Mouse (Mus musculus): ENCODE data around the gene Btbd11. TPM values are rescaled to one million over a fixed set of nuclear protein-coding genes. Genes with fewer than 3 reads are reported as not detected.
"Not testable (repeated sequence)": the region's sequence is repeated elsewhere in the genome, so short reads cannot be mapped to it uniquely, and the experiment has no call there.

Btbd11 gene
- total and polyA plus RNA-seq, 3 experiments, result 5.7 to 14.6 (median 10.0) TPM

- DNase-seq, result no peak
These were observed 269.3 kb downstream of the Btbd11 start for GRCm38 (mm10) chr10:85655881-85656280.

- no peak for DNase-seq
These were observed 271.3 kb downstream of the Btbd11 start for GRCm38 (mm10) chr10:85657886-85658285.

GRCm38 (mm10) chr10:85673512-85673921 lies 286.9 kb downstream of the Btbd11 start:
- DNase-seq, result no peak

- DNase-seq, result peak; percentile 26
These were observed 292.0 kb downstream of the Btbd11 start for GRCm38 (mm10) chr10:85678635-85679034.

GRCm38 (mm10) chr10:85682446-85682845 lies 295.8 kb downstream of the Btbd11 start:
- DNase-seq, result no peak

GRCm38 (mm10) chr10:85694429-85694828 lies 307.8 kb downstream of the Btbd11 start:
- not testable (repeated sequence) for DNase-seq

GRCm38 (mm10) chr10:85699721-85700120 lies 313.1 kb downstream of the Btbd11 start:
- DNase-seq, result no peak

GRCm38 (mm10) chr10:85709790-85710189 lies 323.2 kb downstream of the Btbd11 start:
- DNase-seq, result not testable (repeated sequence)

Other genes with a start within 250 kb of the Btbd11 start
- gene Cry1, start 201.8 kb upstream of the Btbd11 start, total RNA-seq (2021), result 1 to 10 TPM; 7.7 to 9.1 TPM
- 3.9 and 5.8 TPM in 2 replicates for gene Cry1, start 201.8 kb upstream of the Btbd11 start, polyA plus RNA-seq (2012; rRNA removed)

Data from adrenal gland, adult 2 months (tissue).